Mouse (Mus musculus): ENCODE measurements around the gene Eya2. TPM values are rescaled to one million over a fixed set of nuclear protein-coding genes. Genes with fewer than 3 reads are reported as not detected.

Gene Eya2
- polyA plus RNA-seq, 1 experiment, result 1.4 TPM

GRCm38 (mm10) chr2:165692944-165693660, 98.3 kb downstream of the Eya2 start:
- Histone ChIP-seq H3K27ac (ENCODE audit: control insufficient read depth, insufficient read depth, low read depth, low read length) (no peak overlapping the region), H3K4me1 (ENCODE audit: control insufficient read depth, insufficient read depth, low read length) (no peaks in the 10 kb centered on the region), H3K36me3 (ENCODE audit: control insufficient read depth, insufficient read depth, low read length) (no peaks in the 10 kb centered on the region), H3K4me3 (ENCODE audit: control insufficient read depth, low read depth, low read length) (no peak overlapping the region), H3K27me3 (ENCODE audit: control insufficient read depth, insufficient read depth, low read length) (no peaks in the 10 kb centered on the region)
- no peak for TF ChIP-seq CTCF (IDR thresholded peaks at IDR 0.05; ENCODE audit: control insufficient read depth, insufficient read depth, insufficient replicate concordance, low read depth, low read length)
- no peak for TF ChIP-seq POLR2A (IDR thresholded peaks at IDR 0.05; ENCODE audit: control insufficient read depth, low read depth, low read length)

- H3K27me3 ChIP-seq (ENCODE audit: control insufficient read depth, insufficient read depth, low read length), result no peaks in the 10 kb centered on the region
- H3K27ac ChIP-seq (ENCODE audit: control insufficient read depth, insufficient read depth, low read depth, low read length), result no peak overlapping the region
- H3K4me3 ChIP-seq (ENCODE audit: control insufficient read depth, low read depth, low read length), result no peak overlapping the region
- no peak for TF ChIP-seq CTCF (IDR thresholded peaks at IDR 0.05; ENCODE audit: control insufficient read depth, insufficient read depth, insufficient replicate concordance, low read depth, low read length)
- TF ChIP-seq POLR2A (IDR thresholded peaks at IDR 0.05; ENCODE audit: control insufficient read depth, low read depth, low read length), result no peak
- H3K4me1 ChIP-seq (ENCODE audit: control insufficient read depth, insufficient read depth, low read length), result no peaks in the 10 kb centered on the region
- no peaks in the 10 kb centered on the region for H3K36me3 ChIP-seq (ENCODE audit: control insufficient read depth, insufficient read depth, low read length)
Measured at GRCm38 (mm10) chr2:165694767-165695166, 99.9 kb downstream of the Eya2 start.

GRCm38 (mm10) chr2:165700252-165700908, 105.5 kb downstream of the Eya2 start:
- Histone ChIP-seq H3K27me3 (ENCODE audit: control insufficient read depth, insufficient read depth, low read length) (no peaks in the 10 kb centered on the region), H3K4me3 (ENCODE audit: control insufficient read depth, low read depth, low read length) (no peak overlapping the region), H3K4me1 (ENCODE audit: control insufficient read depth, insufficient read depth, low read length) (no peaks in the 10 kb centered on the region), H3K27ac (ENCODE audit: control insufficient read depth, insufficient read depth, low read depth, low read length) (no peak overlapping the region), H3K36me3 (ENCODE audit: control insufficient read depth, insufficient read depth, low read length) (no peaks in the 10 kb centered on the region)
- TF ChIP-seq CTCF (IDR thresholded peaks at IDR 0.05; ENCODE audit: control insufficient read depth, insufficient read depth, insufficient replicate concordance, low read depth, low read length) (no peak), POLR2A (IDR thresholded peaks at IDR 0.05; ENCODE audit: control insufficient read depth, low read depth, low read length) (no peak)

- TF ChIP-seq CTCF (IDR thresholded peaks at IDR 0.05; ENCODE audit: control insufficient read depth, insufficient read depth, insufficient replicate concordance, low read depth, low read length), result no peak
- TF ChIP-seq POLR2A (IDR thresholded peaks at IDR 0.05; ENCODE audit: control insufficient read depth, low read depth, low read length), result no peak
- no peaks in the 10 kb centered on the region for H3K36me3 ChIP-seq (ENCODE audit: control insufficient read depth, insufficient read depth, low read length)
- peaks cover 3% of the 10 kb centered on the region; the same call in 1 of the 2 replicates for H3K4me1 ChIP-seq (ENCODE audit: control insufficient read depth, insufficient read depth, low read length)
- H3K27me3 ChIP-seq (ENCODE audit: control insufficient read depth, insufficient read depth, low read length), result no peaks in the 10 kb centered on the region
- H3K4me3 ChIP-seq (ENCODE audit: control insufficient read depth, low read depth, low read length), result no peak overlapping the region
- no peak overlapping the region for H3K27ac ChIP-seq (ENCODE audit: control insufficient read depth, insufficient read depth, low read depth, low read length)
Measured at GRCm38 (mm10) chr2:165703033-165703805, 108.4 kb downstream of the Eya2 start.

GRCm38 (mm10) chr2:165708266-165708665, 113.4 kb downstream of the Eya2 start:
- no peaks in the 10 kb centered on the region for H3K27me3 ChIP-seq (ENCODE audit: control insufficient read depth, insufficient read depth, low read length)
- TF ChIP-seq CTCF (IDR thresholded peaks at IDR 0.05; ENCODE audit: control insufficient read depth, insufficient read depth, insufficient replicate concordance, low read depth, low read length), result no peak
- TF ChIP-seq POLR2A (IDR thresholded peaks at IDR 0.05; ENCODE audit: control insufficient read depth, low read depth, low read length), result no peak
- H3K27ac ChIP-seq (ENCODE audit: control insufficient read depth, insufficient read depth, low read depth, low read length), result no peak overlapping the region
- H3K4me3 ChIP-seq (ENCODE audit: control insufficient read depth, low read depth, low read length), result no peak overlapping the region
- H3K4me1 ChIP-seq (ENCODE audit: control insufficient read depth, insufficient read depth, low read length), result peaks cover 4% of the 10 kb centered on the region
- no peaks in the 10 kb centered on the region for H3K36me3 ChIP-seq (ENCODE audit: control insufficient read depth, insufficient read depth, low read length)

GRCm38 (mm10) chr2:165716688-165717087, 121.9 kb downstream of the Eya2 start:
- Histone ChIP-seq H3K27ac (ENCODE audit: control insufficient read depth, insufficient read depth, low read depth, low read length) (no peak overlapping the region), H3K4me1 (ENCODE audit: control insufficient read depth, insufficient read depth, low read length) (peaks cover 4% of the 10 kb centered on the region; the same call in 1 of the 2 replicates), H3K36me3 (ENCODE audit: control insufficient read depth, insufficient read depth, low read length) (no peaks in the 10 kb centered on the region), H3K27me3 (ENCODE audit: control insufficient read depth, insufficient read depth, low read length) (no peaks in the 10 kb centered on the region), H3K4me3 (ENCODE audit: control insufficient read depth, low read depth, low read length) (no peak overlapping the region)
- TF ChIP-seq POLR2A (IDR thresholded peaks at IDR 0.05; ENCODE audit: control insufficient read depth, low read depth, low read length) (no peak), CTCF (IDR thresholded peaks at IDR 0.05; ENCODE audit: control insufficient read depth, insufficient read depth, insufficient replicate concordance, low read depth, low read length) (peak; percentile 98)
